In genomic region chr2:60789126-60789525, GRCm38 (mm10) we compare ENCODE assay signal across 25 mouse cellular contexts.
"Had no signal": no experiment of that assay in that cellular context is flagged by ENCODE, and none has a peak within 500 bp of the region (broad histone marks: within the 10 kb centered on the region; RNA-seq: fewer than 3 reads in every experiment).

No protein-coding gene starts in this region.

- DNase-seq: gastrocnemius, postnatal 14 days; gastrocnemius, postnatal 36 days; heart, adult 18-20 months; heart, postnatal 14 days; heart, postnatal 36 days; kidney, adult 11 months; kidney, adult 2 months; kidney, adult 9 months; kidney, postnatal 14 days; kidney, postnatal 36 days; layer of hippocampus, adult 9-11 months; layer of hippocampus, postnatal 36 days; left cerebral cortex, postnatal 4 days had no signal

- H3K27ac ChIP-seq: heart, embryonic 13.5 days; heart, embryonic 15.5 days; hindbrain, postnatal 0 days; kidney, embryonic 15.5 days; kidney, postnatal 0 days; limb, embryonic 13.5 days; limb, embryonic 15.5 days; liver, embryonic 12.5 days; liver, embryonic 14.5 days had no signal

- H3K9me3 ChIP-seq: heart, embryonic 13.5 days; heart, embryonic 15.5 days; kidney, embryonic 15.5 days; limb, embryonic 13.5 days; limb, embryonic 15.5 days; liver, embryonic 12.5 days had no signal

- ATAC-seq: intestine, embryonic 16.5 days; liver, embryonic 12.5 days had no signal

- H3K4me2 ChIP-seq: heart, embryonic 11.5 days; heart, embryonic 13.5 days; heart, embryonic 15.5 days; hindbrain, embryonic 14.5 days; kidney, embryonic 15.5 days; limb, embryonic 13.5 days; limb, embryonic 15.5 days; liver, embryonic 12.5 days had no signal

- H3K27me3 ChIP-seq: heart, embryonic 13.5 days; heart, embryonic 15.5 days; kidney, embryonic 15.5 days; limb, embryonic 13.5 days; limb, embryonic 15.5 days; liver, embryonic 12.5 days had no signal

- H3K4me3 ChIP-seq: heart, embryonic 13.5 days; heart, embryonic 15.5 days; kidney, embryonic 15.5 days; limb, embryonic 13.5 days; limb, embryonic 15.5 days; liver, embryonic 12.5 days had no signal

- H3K4me1 ChIP-seq: liver, embryonic 12.5 days had no signal

- H3K9ac ChIP-seq: heart, embryonic 13.5 days; heart, embryonic 15.5 days; hindbrain, embryonic 14.5 days; kidney, embryonic 15.5 days; limb, embryonic 13.5 days; limb, embryonic 15.5 days; liver, embryonic 12.5 days; liver, embryonic 14.5 days had no signal
